Mouse (Mus musculus): ENCODE results near the gene Trarg1. TPM values are rescaled to one million over a fixed set of nuclear protein-coding genes. Genes with fewer than 3 reads are reported as not detected.

The Trarg1 gene
- polyA plus RNA-seq, 2 experiments = not detected

DNA sequence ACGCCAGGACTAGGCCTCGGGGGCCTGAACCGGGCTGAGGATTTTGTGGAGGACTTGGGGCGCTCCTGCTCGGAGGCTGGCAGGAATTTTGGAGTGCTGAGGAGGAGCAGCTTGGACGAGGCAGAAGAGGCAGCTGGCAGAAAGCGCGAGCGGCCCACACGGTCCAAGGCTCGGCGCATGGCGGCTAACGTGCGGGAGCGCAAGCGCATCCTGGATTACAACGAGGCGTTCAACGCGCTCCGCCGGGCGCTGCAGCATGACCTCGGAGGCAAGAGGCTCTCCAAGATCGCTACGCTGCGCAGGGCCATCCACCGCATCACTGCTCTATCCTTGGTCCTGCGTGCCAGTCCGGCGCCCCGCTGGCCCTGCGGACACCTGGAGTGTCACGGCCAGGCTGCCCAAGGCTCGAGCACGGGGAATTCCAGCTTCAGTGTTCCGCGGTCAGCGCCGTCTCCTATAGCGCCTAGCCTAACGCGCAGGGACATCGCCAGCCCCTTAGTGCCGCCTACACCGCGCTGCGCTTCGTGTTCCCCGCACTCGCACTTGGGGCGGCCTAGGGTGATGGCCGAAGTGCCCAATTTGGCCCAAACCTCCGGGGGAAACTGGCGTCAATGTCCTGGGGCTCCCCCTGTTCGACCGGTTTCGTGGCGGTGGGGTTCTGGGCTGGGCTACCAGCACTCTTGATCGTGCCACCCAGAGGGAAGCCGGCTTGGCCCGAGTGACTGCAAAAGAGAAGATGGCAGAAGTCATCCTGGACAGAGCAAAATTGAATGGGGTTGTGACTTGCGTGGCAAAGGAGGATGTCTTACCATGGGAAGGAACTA lies 6.8 kb upstream of the Trarg1 start:
- Histone ChIP-seq H3K27ac (no peak overlapping the region), H3K4me3 (ENCODE audit: insufficient read depth in 1 of 2, low read depth in 2 of 2, low read length in 2 of 2) (no peak overlapping the region)
- 3% methylated on average over 64 of the region's 64 CpGs for WGBS (ENCODE audit: insufficient replicate concordance)

DNA sequence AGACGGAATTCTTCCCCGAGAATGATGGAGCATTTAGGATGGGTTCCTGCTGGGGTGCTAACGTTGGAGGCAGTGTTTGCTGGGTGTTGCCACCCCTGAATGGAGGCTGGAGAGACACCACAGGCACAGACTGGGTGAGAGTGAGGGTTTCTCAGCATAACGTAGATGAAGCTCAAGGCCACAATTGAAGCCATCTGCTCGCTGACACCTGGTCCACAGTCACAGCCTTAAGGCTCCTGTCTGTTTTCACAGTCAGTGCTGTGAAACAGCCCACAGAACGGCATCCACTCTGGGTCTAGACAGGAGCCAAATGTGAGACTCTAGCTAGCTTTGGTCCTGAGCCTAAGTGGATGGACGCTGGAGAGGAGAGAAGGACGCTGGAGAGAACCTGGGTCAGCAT lies 5.4 kb upstream of the Trarg1 start:
- WGBS (ENCODE audit: insufficient replicate concordance) = 44% methylated on average over 8 of the region's 8 CpGs
- ATAC-seq (ENCODE audit: insufficient read depth) (no peak), DNase-seq (ENCODE audit: low read depth in 3 of 3, low spot score in 3 of 3) (no peak)
- TF ChIP-seq CTCF (IDR thresholded peaks at IDR 0.05; ENCODE audit: low read depth) (no peak), EP300 (IDR thresholded peaks at IDR 0.05; ENCODE audit: low read depth) (no peak)
- H3K27me3 ChIP-seq (ENCODE audit: control insufficient read depth, insufficient read depth, low read length) = peaks cover 36% of the 10 kb centered on the region
- no peaks in the 10 kb centered on the region for H3K9me3 ChIP-seq (ENCODE audit: control insufficient read depth, low read length)
- no peaks in the 10 kb centered on the region for H3K4me1 ChIP-seq (replicated peaks; ENCODE audit: control insufficient read depth in 2 of 2, insufficient read depth in 2 of 2, low read length in 1 of 2)
- H3K4me3 ChIP-seq (ENCODE audit: insufficient read depth in 1 of 2, low read depth in 2 of 2, low read length in 2 of 2) = no peak overlapping the region
- no peak overlapping the region for H3K27ac ChIP-seq
- H3K36me3 ChIP-seq (replicated peaks; ENCODE audit: control insufficient read depth, insufficient read depth, low read depth) = no peaks in the 10 kb centered on the region
- no peak overlapping the region for H3K9ac ChIP-seq (replicated peaks)
- H3K4me2 ChIP-seq (ENCODE audit: low read depth) = no peak overlapping the region

More for the DNA sequence above, 6.8 kb upstream of the Trarg1 start:
- Histone ChIP-seq H3K9ac (replicated peaks) (no peak overlapping the region), H3K4me1 (replicated peaks; ENCODE audit: control insufficient read depth in 2 of 2, insufficient read depth in 2 of 2, low read length in 1 of 2) (no peaks in the 10 kb centered on the region), H3K9me3 (ENCODE audit: control insufficient read depth, low read length) (no peaks in the 10 kb centered on the region), H3K27me3 (ENCODE audit: control insufficient read depth, insufficient read depth, low read length) (peaks cover 36% of the 10 kb centered on the region), H3K4me2 (ENCODE audit: low read depth) (no peak overlapping the region), H3K36me3 (replicated peaks; ENCODE audit: control insufficient read depth, insufficient read depth, low read depth) (no peaks in the 10 kb centered on the region)
- DNase-seq (ENCODE audit: low read depth in 3 of 3, low spot score in 3 of 3) (no peak), ATAC-seq (ENCODE audit: insufficient read depth) (no peak)
- TF ChIP-seq CTCF (IDR thresholded peaks at IDR 0.05; ENCODE audit: low read depth) (no peak), EP300 (IDR thresholded peaks at IDR 0.05; ENCODE audit: low read depth) (no peak)

DNA sequence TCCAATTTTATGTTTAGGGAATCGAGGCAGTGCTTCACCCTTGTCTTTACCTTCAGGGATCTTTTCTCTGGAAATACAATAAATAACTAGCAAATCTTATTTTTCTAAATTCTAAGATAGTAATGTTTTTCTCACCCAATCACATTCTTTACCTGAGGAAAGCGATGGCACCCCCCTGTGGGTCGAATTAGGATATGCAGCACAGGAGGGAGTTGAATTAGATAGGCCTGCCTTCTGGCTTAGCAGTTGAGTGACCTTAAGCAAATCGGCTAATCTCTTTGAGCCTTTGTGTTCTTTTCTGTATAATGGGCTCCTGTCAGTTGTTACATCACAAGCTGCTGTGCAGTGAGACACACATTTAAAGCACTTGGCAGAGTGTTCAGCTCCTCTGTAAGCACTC lies 4.9 kb upstream of the Trarg1 start:
- H3K27me3 ChIP-seq (ENCODE audit: control insufficient read depth, insufficient read depth, low read length) = peaks cover 36% of the 10 kb centered on the region
- no peaks in the 10 kb centered on the region for H3K9me3 ChIP-seq (ENCODE audit: control insufficient read depth, low read length)
- H3K9ac ChIP-seq (replicated peaks) = no peak overlapping the region
- TF ChIP-seq EP300 (IDR thresholded peaks at IDR 0.05; ENCODE audit: low read depth) = no peak
- TF ChIP-seq CTCF (IDR thresholded peaks at IDR 0.05; ENCODE audit: low read depth) = no peak
- no peaks in the 10 kb centered on the region for H3K4me1 ChIP-seq (replicated peaks; ENCODE audit: control insufficient read depth in 2 of 2, insufficient read depth in 2 of 2, low read length in 1 of 2)
- no peak overlapping the region for H3K4me2 ChIP-seq (ENCODE audit: low read depth)
- H3K27ac ChIP-seq = no peak overlapping the region
- H3K36me3 ChIP-seq (replicated peaks; ENCODE audit: control insufficient read depth, insufficient read depth, low read depth) = no peaks in the 10 kb centered on the region
- 33% methylated on average over 4 of the region's 4 CpGs for WGBS (ENCODE audit: insufficient replicate concordance)
- DNase-seq (ENCODE audit: low read depth in 3 of 3, low spot score in 3 of 3) = no peak
- no peak for ATAC-seq (ENCODE audit: insufficient read depth)
- H3K4me3 ChIP-seq (ENCODE audit: insufficient read depth in 1 of 2, low read depth in 2 of 2, low read length in 2 of 2) = no peak overlapping the region

DNA sequence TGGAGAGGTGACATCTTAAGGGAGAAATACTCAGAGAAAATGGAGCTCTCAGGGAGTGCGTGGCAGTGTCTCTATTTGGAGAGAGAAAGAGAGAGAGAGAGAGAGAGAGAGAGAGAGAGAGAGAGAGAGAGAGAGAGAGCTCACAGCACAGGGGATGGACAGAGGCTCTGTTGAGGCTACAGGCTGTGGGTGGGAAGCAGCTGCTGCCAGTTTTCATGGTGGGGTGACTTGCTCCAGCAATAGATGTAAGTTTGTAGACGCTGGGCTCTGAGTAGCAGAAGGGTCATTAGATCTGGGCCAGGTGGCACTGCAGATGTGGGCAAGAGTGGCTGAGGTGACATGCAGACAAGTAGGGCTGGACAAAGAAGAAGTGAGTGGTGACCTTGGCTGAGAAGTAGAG lies 6.0 kb downstream of the Trarg1 start:
- TF ChIP-seq CTCF (IDR thresholded peaks at IDR 0.05; ENCODE audit: low read depth) (no peak), EP300 (IDR thresholded peaks at IDR 0.05; ENCODE audit: low read depth) (no peak)
- WGBS (ENCODE audit: insufficient replicate concordance) = 50% methylated on average over 2 of the region's 2 CpGs
- Histone ChIP-seq H3K36me3 (replicated peaks; ENCODE audit: control insufficient read depth, insufficient read depth, low read depth) (no peaks in the 10 kb centered on the region), H3K27me3 (ENCODE audit: control insufficient read depth, insufficient read depth, low read length) (no peaks in the 10 kb centered on the region), H3K4me3 (ENCODE audit: insufficient read depth in 1 of 2, low read depth in 2 of 2, low read length in 2 of 2) (no peak overlapping the region), H3K4me1 (replicated peaks; ENCODE audit: control insufficient read depth in 2 of 2, insufficient read depth in 2 of 2, low read length in 1 of 2) (no peaks in the 10 kb centered on the region), H3K4me2 (ENCODE audit: low read depth) (no peak overlapping the region), H3K27ac (no peak overlapping the region), H3K9me3 (ENCODE audit: control insufficient read depth, low read length) (no peaks in the 10 kb centered on the region), H3K9ac (replicated peaks) (no peak overlapping the region)
- DNase-seq (ENCODE audit: low read depth in 3 of 3, low spot score in 3 of 3) (no peak), ATAC-seq (ENCODE audit: insufficient read depth) (no peak)

DNA sequence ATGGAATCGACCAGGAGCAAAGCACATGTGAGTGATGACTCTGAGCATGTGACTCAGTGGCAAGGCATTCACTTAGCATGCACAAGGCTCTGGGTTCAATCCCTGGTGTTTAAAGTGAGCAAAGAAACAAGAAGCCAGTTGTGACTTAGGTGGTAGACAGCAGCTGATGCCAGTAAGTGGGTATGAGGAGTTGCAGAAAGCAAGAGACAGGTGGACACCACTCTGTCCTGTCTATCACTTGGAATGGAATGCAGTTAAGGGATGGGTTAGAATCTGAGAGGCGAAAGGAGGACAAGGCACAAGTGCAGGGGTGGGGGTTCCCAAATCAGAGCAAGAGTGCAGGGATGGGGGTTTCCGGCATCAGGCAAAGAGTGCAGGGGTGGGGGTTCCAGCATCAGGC lies 12.5 kb downstream of the Trarg1 start:
- 54% methylated on average over 3 of the region's 3 CpGs for WGBS (ENCODE audit: insufficient replicate concordance)
- Histone ChIP-seq H3K9me3 (ENCODE audit: control insufficient read depth, low read length) (no peaks in the 10 kb centered on the region), H3K27me3 (ENCODE audit: control insufficient read depth, insufficient read depth, low read length) (no peaks in the 10 kb centered on the region), H3K9ac (replicated peaks) (no peak overlapping the region), H3K36me3 (replicated peaks; ENCODE audit: control insufficient read depth, insufficient read depth, low read depth) (no peaks in the 10 kb centered on the region), H3K4me3 (ENCODE audit: insufficient read depth in 1 of 2, low read depth in 2 of 2, low read length in 2 of 2) (no peak overlapping the region), H3K4me1 (replicated peaks; ENCODE audit: control insufficient read depth in 2 of 2, insufficient read depth in 2 of 2, low read length in 1 of 2) (no peaks in the 10 kb centered on the region), H3K4me2 (ENCODE audit: low read depth) (no peak overlapping the region), H3K27ac (no peak overlapping the region)
- TF ChIP-seq EP300 (IDR thresholded peaks at IDR 0.05; ENCODE audit: low read depth) (no peak), CTCF (IDR thresholded peaks at IDR 0.05; ENCODE audit: low read depth) (no peak)
- ATAC-seq (ENCODE audit: insufficient read depth) (no peak), DNase-seq (ENCODE audit: low read depth in 3 of 3, low spot score in 3 of 3) (no peak)

All from liver, embryonic 14.5 days (tissue).